Mouse (Mus musculus): Measurements from ENCODE around the gene Nin.

Nin gene

DNA sequence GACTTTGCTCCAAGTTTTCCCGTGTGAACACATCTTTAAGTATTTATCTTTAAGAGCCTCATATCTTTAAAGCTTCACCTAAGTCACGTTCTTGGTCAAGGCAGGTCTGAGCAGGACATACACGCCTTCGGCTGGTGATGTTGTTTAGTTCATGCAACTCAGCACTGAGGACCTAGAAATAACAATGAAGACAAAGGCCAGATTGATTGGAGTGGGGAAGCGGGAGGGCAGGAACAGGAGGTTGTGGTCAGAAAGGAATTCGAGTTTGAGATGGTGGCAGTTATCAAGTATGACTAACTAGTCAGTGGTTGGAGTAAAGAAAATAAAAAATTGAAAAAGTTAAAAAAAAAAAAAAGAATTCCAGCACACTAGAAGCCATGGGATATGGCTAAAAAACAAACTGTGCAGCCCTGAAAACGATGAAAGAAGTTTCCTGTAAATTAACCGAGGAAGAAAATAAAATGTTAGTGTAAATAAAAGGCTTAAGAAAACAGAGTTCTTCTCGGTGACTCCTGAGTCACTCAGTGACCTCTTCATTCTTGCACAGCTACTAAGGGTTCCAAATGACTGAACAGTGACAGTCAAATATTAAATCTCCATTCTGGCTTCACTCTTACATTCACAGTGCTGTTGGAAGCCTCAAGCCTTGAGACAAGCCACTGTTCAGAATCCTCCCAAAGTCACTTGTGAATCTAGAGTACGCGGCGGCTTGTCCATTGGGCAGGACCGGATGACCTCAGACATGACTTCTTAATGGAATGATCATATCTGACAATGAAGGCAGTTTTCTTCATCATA is 115.1 kb downstream of the Nin start:
- CTCF ChIA-PET: no interaction called here
- POLR2A ChIA-PET: interaction anchor here in 1 of 4 experiments (0.8 kb wide), 1 partner anchor 10 kb away, joined by 3 read pairs; no protein-coding TSS in a partner anchor

DNA sequence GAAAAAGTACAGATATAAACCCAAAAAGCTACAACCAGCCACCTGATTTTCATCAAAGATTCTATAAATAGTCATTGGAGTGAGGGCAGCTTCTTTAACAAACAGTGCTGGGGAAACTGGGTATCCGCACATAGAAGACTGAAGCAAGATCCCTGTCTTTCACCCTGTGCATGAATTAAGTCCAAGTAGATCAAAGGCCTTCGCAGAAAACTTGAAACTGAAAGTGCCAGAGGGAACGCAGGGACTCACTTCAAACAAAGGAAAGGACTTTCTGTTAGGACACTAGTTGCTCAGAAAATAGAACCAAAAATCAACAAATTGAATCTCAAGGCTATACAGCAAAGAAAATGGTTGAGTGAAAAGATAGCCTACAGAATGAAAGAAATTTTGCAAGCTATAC is 118.1 kb downstream of the Nin start:
- CTCF ChIA-PET: interaction anchor here in 1 of 4 experiments (0.7 kb wide), 1 partner anchor 350 kb away, joined by 12 read pairs; no protein-coding TSS in a partner anchor
- POLR2A ChIA-PET: interaction anchor here in 1 of 4 experiments (0.6 kb wide), 1 partner anchor 103 kb away, joined by 3 read pairs; no protein-coding TSS in a partner anchor

DNA sequence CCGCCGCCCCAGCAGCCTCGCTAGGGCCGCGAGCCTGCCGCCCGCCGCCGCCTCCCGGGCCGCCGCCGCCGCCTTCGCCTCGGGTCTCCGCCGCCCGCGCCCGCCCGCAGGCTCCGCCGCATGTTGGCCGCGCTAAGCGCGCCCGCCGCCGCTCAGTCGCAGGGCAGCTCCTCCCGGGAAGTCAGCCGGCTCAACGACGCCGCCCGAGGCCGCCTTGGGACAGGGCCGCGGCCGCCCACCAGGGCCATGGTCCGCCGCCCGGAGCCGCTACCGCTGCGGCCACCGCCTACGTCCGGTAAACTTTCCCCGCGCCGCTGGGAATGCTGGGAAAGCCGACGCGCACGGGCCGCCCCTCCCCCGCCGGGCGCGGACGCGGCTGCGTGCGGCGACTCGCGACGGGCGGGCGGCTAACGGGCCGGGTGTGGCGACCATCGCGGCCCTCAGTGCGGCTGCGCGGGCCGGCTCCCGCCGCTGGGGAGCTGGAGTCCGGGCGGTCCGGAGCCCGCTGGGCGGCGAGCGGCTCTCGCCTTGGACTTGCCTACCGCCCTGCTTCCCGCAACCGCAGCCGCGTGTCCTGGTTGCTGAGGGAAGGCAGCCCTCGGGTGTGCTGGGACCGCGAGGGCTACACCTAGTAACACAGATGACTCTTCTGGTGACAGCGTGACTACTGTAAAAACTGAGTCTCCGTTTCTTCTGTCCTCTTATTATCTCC is 126.6 kb downstream of the Nin start, which contains the start of gene Sav1:
Sav1 (minus strand) TSS at position 217 of the 712 bp plus-strand sequence.
- CTCF ChIA-PET: interaction anchor here in 1 of 4 experiments (0.6 kb wide), 2 partner anchors 10 to 313 kb away, joined by 8 to 9 read pairs; no protein-coding TSS in a partner anchor
- POLR2A ChIA-PET: interaction anchor here in 3 of 4 experiments (0.6 to 1.0 kb wide), 7 partner anchors 8 to 466 kb away, joined by 3 to 6 read pairs (median 4); partner anchors contain the start of gene Tmx1 (in 1 of the 3)

DNA sequence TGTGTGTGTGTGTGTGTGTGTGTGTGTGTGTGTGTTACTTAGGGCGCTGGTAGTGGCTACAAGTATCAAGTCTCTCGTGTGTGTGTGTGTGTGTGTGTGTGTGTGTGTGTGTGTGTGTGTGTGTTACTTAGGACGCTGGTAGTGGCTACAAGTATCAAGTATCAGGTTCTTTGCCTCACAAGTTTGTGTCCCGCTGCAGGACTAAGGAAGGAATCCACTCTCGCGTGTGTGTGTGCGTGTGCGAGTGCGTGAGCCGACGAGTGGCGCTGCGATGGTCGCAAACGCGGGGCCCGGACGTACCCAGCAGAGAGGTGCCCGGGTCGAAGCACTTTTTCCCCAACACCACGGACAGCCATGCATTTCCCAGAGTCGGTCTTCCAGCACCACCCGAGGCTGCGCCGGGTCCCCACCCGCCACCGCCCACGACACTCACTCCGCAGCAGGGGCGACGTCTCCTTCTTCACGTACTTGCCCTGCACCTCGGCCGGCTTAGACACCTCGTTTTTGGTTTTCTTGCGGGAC is 127.2 kb downstream of the Nin start:
- CTCF ChIA-PET: interaction anchor here in 1 of 4 experiments (1.0 kb wide), 1 partner anchor 11 kb away, joined by 6 read pairs; no protein-coding TSS in a partner anchor
- POLR2A ChIA-PET: interaction anchor here in 3 of 4 experiments (0.6 to 1.2 kb wide), 8 partner anchors 9 to 373 kb away, joined by 3 to 7 read pairs (median 3); no protein-coding TSS in a partner anchor

DNA sequence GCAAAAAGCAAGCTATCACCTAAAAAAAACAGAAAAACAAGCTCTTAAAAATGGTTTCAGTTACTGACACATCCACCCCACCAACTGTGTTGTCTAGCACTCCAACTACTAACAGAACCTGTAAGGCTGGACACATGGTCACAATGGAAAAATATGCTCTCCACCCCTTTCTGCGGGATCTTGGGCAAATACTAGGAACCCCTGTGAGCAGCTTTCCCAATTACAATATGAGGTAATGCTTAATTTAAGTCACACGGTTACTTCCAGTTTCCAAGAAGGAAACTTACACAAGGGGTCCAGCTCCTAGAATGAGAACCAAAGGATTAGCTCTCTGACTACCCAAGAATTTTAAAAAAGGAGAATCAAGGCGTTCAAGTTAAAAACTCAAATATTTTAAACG is 128.0 kb downstream of the Nin start:
- POLR2A ChIA-PET: interaction anchor here in 3 of 4 experiments (0.7 to 1.6 kb wide), 8 partner anchors 8 to 374 kb away, joined by 3 to 7 read pairs (median 3); no protein-coding TSS in a partner anchor
- CTCF ChIA-PET: interaction anchor here in 1 of 4 experiments (1.0 kb wide), 1 partner anchor 10 kb away, joined by 6 read pairs; no protein-coding TSS in a partner anchor

DNA sequence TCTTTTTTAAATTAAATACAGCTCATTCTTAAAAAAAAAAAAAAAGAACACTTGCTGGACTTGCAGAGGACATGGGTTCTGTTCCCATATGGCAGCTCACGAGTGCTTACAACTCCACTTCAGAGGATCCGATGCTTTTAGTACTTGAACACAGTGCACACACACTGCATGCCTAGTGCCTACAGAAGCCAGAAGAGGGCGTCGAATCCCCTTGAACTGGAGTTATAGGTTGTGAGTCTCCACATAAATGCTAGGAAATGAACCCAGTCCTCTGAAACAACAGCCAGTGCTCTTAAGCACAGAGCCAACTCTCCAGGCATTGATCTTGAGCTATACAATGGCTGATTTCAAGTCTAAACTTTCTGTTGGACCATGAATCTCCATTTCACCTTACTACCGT is 130.6 kb downstream of the Nin start:
- ChIA-PET CTCF (interaction anchor here in 1 of 4 experiments (0.9 kb wide), 1 partner anchor 107 kb away, joined by 3 read pairs; no protein-coding TSS in a partner anchor), POLR2A (interaction anchor here in 1 of 4 experiments (0.9 kb wide), 1 partner anchor 10 kb away, joined by 3 read pairs; no protein-coding TSS in a partner anchor)

DNA sequence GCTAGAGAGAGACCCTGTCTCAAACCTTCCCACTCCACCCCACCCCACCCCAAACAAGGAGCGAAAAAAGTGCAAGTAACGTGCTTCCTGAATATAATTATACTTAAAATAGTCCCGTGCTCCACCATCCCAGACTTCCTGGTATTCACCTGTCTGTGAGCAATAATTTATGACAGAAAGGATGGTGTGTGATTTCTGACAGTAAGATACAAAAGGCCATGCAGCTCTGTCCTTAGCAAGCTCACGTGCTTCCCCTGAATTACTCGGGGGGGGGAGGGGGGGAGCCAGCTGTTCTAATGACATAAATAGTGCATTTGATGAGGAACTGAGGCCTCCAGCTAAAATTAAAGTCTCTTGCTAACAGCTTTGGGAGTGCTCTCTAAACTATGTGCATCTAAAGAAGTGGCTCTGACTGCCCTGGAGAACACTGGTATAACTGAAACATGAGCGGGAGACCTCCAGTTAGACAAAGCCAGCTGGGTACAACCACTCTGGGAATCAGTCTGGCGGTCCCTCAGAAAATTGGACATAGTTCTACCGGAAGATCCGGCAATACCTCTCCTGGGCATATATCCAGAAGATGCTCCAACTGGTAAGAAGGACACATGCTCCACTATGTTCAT is 136.0 kb downstream of the Nin start:
- CTCF ChIA-PET: interaction anchor here in 2 of 4 experiments (0.6 to 0.7 kb wide), 2 partner anchors 67 to 363 kb away, joined by 3 read pairs; no protein-coding TSS in a partner anchor
- POLR2A ChIA-PET: interaction anchor here in 2 of 4 experiments (0.7 to 1.8 kb wide), 5 partner anchors 8 to 14 kb away, joined by 3 to 6 read pairs (median 3); partner anchors contain the start of gene Sav1 (in 1 of the 2)

DNA sequence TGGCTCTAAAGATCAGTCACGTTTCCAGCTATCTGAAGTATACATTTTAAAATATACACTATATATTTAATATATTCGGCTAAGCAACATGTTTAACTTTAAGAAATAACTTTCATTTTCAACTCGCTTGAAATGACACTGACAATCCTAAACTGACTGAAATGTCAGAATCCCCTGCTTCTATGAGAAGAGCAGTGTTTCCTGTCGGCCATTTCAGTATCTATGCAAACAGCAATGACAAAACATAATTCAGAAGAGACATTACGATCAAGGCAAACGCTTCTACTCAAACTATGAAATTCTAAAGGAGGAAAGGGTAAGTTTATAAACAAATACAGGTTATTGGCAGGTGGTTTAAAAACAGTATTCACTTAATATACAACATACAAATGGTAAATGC is 136.8 kb downstream of the Nin start:
- POLR2A ChIA-PET: interaction anchor here in 2 of 4 experiments (1.1 to 1.8 kb wide), 3 partner anchors 9 to 14 kb away, joined by 3 to 6 read pairs (median 3); no protein-coding TSS in a partner anchor
- CTCF ChIA-PET: no interaction called here

DNA sequence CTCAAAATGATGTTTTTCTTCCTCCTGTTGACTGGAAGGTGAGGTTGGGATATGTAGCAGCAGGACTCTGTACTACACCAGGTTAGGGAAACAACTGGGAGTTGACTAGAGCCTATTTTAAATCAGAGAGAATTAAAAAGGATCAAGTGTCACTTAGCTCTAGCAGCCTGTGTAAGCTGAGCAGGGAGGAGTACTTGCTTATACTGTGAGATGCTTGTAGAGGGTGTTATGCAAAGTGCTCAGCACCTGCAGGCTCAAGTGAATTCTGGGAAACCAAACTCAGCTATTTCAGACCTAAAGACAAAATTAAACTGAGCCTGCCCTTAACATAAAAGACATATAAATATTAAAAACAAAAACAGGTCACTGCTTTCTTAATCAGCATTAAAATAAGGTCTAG is 139.9 kb downstream of the Nin start:
- POLR2A ChIA-PET: interaction anchor here in 3 of 4 experiments (0.6 to 1.5 kb wide), 6 partner anchors 10 to 137 kb away, joined by 3 to 6 read pairs (median 4); no protein-coding TSS in a partner anchor
- CTCF ChIA-PET: interaction anchor here in 2 of 4 experiments (0.7 to 0.9 kb wide), 2 partner anchors 12 to 222 kb away, joined by 3 read pairs; no protein-coding TSS in a partner anchor

DNA sequence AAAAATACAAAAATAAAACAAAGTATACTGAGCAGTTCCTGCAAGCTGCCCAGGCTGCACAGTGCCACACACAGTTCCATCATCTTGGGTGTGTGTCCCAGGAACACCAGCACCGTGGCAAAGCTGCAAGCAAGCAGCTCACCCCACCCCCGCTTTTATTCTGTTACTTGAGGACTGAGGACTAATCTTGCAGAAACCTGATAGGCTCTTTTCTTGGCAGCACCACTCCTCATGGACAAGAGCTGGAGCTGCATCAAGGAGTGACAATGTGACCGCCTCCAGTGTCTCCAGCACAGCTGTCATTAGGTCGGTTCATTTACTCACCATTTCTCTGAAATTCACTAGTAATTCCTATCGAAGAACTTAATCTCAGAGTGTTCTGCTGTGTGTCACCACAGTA is 145.4 kb downstream of the Nin start:
- ChIA-PET POLR2A (interaction anchor here in 2 of 4 experiments (0.6 kb wide), 3 partner anchors 18 to 514 kb away, joined by 3 to 7 read pairs (median 5); no protein-coding TSS in a partner anchor), CTCF (interaction anchor here in 1 of 4 experiments (0.6 kb wide), 1 partner anchor 115 kb away, joined by 3 read pairs; no protein-coding TSS in a partner anchor)

DNA sequence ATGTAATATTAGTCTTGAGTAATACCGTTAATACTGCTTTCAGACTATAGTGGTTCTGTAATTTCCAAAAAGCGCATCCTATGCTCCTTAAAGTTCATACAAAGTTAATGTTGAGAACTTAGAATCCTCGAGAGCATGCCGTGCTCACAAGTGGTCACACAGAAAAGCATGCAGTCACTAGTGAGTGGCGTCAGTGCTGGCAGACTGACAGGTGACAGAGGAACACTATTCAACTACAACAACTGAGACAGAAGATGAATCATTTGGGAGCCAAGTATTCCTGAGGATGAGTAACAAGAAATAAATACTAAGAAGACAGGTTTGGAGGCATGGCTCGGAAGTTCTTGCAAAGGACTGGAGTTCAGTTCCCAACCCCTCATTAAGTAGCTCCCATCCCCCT is 146.4 kb downstream of the Nin start:
- POLR2A ChIA-PET: no interaction called here
- CTCF ChIA-PET: no interaction called here

DNA sequence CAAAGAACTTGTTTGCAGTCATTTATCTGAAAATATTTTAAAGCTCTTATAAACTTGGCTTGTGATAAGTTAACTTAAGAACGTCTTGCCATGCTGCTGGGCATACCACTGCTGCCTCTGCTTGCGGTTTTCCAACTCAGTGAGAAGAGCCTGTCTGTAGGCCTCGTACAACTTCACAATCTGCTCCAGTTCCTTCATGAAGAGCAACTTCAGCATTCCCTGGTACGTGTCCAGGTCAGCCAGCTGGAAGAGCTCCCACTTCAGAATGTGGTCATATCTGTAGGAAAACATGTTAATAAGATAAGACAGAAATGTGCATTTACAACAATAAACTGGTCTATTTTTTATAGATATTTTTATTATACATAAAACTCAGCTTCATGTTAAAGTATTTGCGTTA is 147.4 kb downstream of the Nin start:
- ChIA-PET POLR2A (no interaction called here), CTCF (no interaction called here)

DNA sequence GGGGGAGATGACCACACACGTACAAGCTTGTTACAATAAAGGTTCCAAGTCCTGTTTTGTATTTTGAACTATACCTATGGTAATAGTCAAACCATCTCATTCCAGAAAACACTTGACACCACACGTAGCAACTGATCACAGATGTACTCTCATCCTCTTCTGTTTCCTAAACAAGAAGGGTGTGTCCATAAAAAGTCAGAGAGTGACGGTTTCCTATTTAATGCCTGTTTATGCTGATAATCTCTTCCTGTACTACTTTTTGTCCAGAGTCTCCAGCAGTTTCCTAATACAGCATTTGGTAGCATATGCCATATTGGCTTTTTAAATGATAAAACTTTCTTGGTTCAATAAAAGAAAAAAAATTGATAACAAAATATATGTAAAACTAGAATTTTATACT is 147.9 kb downstream of the Nin start:
- ChIA-PET CTCF (no interaction called here), POLR2A (no interaction called here)

DNA sequence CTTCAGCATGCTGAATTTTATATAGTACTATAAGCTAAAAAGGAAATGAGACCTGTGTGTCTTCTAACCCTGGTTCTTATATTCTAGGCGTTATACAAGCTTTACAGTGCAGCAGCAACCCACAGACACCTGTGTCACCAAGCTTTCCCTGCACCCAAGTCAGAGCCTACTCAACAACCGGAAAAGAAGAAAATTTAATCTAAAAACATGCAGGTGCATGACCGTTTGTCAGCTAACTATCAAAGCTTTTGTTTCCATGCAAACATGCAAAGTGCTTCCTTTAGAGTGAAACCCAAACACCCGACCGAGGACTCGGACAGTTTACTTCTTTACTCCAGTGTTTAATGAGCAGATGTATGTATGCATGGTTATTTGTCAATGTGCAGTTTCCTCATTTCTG is 150.4 kb downstream of the Nin start:
- POLR2A ChIA-PET: interaction anchor here in 2 of 4 experiments (0.6 to 1.7 kb wide), 3 partner anchors 11 to 83 kb away, joined by 3 to 6 read pairs (median 4); no protein-coding TSS in a partner anchor

DNA sequence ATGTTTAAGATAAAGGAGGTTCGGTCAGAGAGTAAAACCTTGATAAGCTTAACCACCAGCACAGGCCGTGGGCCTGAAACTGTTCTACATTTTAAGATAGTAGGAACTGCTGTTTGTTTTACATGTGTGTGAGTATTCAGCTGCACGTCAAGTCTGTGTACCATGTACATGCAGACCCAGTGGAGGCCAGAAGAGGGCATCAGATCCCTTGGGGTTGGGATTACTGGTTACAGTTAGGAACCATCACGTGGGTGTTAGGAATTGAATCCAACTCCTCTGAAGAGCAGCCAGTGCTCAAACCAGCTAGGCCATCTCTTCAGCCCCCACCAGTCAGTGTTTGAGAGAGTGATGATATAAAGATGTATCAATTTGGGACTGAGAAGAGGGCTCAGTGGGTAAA is 151.0 kb downstream of the Nin start:
- ChIA-PET CTCF (interaction anchor here (0.6 to 1.7 kb wide), 11 partner anchors 11 to 272 kb away, joined by 3 to 7 read pairs (median 3); no protein-coding TSS in a partner anchor), POLR2A (interaction anchor here in 1 of 4 experiments (0.6 to 1.7 kb wide), 4 partner anchors 12 to 151 kb away, joined by 3 to 6 read pairs (median 4); no protein-coding TSS in a partner anchor)

More for the DNA sequence above, 150.4 kb downstream of the Nin start:
- CTCF ChIA-PET: interaction anchor here (0.6 to 1.7 kb wide), 7 partner anchors 27 to 271 kb away, joined by 3 to 7 read pairs (median 3); no protein-coding TSS in a partner anchor

All from embryonic stem cell, embryonic (primary cell).